Mouse (Mus musculus): ENCODE measurements around the gene Mtap.

The Mtap gene

GRCm38 (mm10) chr4:89136906-89137541 lies at the start of gene Mtap:
Gene Mtap (plus strand): TSS chr4:89137122.
- peak; percentile 64 to 72 for DNase-seq (ENCODE audit: low read depth in 2 of 2, low spot score in 2 of 2)

GRCm38 (mm10) chr4:89089110-89089509 lies 47.8 kb upstream of the Mtap start:
- no peak for DNase-seq (ENCODE audit: low read depth in 2 of 2, low spot score in 2 of 2)

DNA sequence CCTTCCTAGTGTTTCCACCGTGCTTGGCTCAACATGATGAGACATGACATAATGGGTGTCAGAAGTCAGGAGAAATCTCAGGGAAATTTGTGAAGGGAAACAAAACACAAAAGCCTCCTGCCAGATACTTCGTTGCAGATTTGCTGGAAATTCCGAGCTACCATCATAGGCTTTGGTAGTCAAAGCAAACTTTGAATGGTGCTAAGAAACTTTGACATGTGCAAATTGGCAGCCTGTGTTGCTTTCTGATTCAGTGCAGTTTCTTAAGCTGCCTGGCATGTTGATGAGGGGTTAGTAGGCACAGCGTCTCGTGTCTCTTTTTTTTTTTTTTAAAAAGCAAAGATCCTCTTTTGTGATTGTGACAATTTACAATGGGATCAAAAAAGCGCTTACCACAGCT lies 46.7 kb upstream of the Mtap start:
- DNase-seq (ENCODE audit: low read depth in 2 of 2, low spot score in 2 of 2) = no peak

GRCm38 (mm10) chr4:89092153-89092552 lies 44.8 kb upstream of the Mtap start:
- no peak for DNase-seq (ENCODE audit: low read depth in 2 of 2, low spot score in 2 of 2)

DNA sequence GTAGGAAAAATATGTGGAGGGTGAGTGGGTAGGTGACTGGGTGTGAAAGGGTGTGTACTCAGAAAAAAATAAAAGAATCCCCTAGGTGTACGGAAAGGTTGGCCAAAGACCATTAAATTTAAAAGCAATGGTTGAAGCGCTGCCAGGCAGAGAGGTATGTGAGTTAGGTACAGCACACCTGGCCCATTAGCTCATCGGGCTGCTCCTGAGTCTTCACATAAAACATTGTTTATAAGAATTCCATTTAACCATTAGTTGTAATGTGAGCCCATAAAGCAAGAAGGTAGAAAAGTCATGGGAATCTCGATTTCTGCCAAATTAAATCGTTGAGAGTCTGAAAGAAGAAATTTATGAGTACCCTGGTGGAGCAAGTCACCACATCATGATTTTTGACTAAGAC lies 42.1 kb upstream of the Mtap start:
- no peak for DNase-seq (ENCODE audit: low read depth in 2 of 2, low spot score in 2 of 2)

- DNase-seq (ENCODE audit: low read depth in 2 of 2, low spot score in 2 of 2) = no peak
These were observed 38.7 kb upstream of the Mtap start for GRCm38 (mm10) chr4:89098261-89098660.

DNA sequence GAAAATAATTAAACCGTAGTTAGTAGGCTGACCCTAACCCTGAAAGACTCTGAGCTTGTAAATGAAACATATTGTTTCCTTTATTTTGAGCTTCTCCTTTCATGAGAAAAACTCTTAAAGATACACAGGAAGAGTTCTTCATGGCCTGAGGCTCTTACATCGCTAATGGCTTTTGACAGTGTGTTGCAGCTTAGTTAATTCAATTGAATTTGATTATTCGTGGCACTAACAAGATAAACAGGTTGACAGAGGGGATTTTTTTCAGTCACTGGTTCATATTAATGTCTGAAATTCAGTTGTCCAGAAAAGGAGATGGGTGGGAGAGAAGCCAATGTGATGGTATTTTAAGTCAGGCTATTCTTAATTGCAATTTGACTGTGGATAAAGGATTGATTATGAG lies 35.6 kb upstream of the Mtap start:
- DNase-seq (ENCODE audit: low read depth in 2 of 2, low spot score in 2 of 2) = no peak

GRCm38 (mm10) chr4:89102283-89102682 lies 34.6 kb upstream of the Mtap start:
- no peak for DNase-seq (ENCODE audit: low read depth in 2 of 2, low spot score in 2 of 2)

- DNase-seq (ENCODE audit: low read depth in 2 of 2, low spot score in 2 of 2) = no peak
These were observed 31.4 kb upstream of the Mtap start for GRCm38 (mm10) chr4:89105486-89105885.

DNA sequence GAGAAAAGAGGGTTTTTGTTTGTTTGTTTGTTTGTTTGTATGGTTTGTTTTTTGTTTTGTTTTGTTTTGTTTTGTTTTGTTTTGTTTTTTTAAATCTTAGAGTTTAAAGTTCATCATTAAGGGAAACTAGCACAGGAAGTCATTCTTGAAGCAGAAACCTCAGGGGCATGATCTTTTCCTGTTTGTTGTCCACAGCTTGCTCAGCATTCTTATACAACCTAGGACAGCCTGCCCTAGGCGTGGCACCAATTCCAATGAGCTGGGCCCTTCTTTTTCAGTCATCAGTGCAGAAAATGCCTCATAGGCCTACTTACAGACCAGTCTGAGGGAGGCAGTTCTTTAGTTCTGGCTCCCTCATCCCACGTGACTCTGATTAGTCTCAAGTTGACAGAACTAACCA lies 30.4 kb upstream of the Mtap start:
- no peak for DNase-seq (ENCODE audit: low read depth in 2 of 2, low spot score in 2 of 2)

- DNase-seq (ENCODE audit: low read depth in 2 of 2, low spot score in 2 of 2) = no peak
These were observed 24.7 kb upstream of the Mtap start for GRCm38 (mm10) chr4:89112168-89112710.

- DNase-seq (ENCODE audit: low read depth in 2 of 2, low spot score in 2 of 2) = no peak
These were observed 24.1 kb upstream of the Mtap start for GRCm38 (mm10) chr4:89112782-89113181.

DNA sequence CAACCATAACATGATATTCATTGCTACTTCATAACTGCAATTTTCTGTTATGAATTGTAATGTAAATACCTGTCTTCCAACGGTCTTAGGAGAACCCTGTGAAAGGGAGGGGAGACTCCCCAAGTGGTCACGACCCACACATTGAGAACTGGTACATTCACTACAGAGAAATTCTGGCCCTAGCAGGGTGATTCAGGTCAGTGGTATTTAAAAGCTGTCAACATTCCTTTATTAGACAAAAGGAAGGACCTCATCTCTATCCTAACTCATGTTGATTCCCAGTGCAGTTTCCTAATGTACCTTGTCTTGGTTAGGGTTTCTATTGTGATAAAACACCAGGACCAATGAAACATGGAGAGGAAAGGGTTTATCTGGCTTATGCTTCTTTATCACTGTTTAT lies 20.9 kb upstream of the Mtap start:
- DNase-seq (ENCODE audit: low read depth in 2 of 2, low spot score in 2 of 2) = no peak

DNA sequence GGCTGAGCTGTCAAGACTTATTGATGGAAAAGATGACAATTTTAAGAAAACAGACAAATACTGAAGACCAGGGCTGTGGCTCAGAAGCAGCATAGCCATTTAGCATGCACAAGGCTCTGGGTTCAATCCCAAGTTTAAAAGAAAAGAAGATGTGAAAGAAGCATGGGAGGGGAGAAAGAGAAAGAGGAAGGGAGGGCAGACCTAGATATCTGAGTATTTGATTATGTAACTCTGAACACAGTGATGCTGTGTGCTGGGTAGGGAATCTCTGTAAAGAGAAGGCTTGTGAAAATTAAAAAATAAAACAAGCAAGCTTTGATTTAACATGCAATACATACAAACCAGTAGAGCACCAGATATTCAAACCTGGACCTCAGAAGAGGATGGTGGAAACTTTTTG lies 17.0 kb upstream of the Mtap start:
- no peak for DNase-seq (ENCODE audit: low read depth in 2 of 2, low spot score in 2 of 2)

- no peak for DNase-seq (ENCODE audit: low read depth in 2 of 2, low spot score in 2 of 2)
These were observed 16.6 kb upstream of the Mtap start for GRCm38 (mm10) chr4:89120353-89120752.

DNA sequence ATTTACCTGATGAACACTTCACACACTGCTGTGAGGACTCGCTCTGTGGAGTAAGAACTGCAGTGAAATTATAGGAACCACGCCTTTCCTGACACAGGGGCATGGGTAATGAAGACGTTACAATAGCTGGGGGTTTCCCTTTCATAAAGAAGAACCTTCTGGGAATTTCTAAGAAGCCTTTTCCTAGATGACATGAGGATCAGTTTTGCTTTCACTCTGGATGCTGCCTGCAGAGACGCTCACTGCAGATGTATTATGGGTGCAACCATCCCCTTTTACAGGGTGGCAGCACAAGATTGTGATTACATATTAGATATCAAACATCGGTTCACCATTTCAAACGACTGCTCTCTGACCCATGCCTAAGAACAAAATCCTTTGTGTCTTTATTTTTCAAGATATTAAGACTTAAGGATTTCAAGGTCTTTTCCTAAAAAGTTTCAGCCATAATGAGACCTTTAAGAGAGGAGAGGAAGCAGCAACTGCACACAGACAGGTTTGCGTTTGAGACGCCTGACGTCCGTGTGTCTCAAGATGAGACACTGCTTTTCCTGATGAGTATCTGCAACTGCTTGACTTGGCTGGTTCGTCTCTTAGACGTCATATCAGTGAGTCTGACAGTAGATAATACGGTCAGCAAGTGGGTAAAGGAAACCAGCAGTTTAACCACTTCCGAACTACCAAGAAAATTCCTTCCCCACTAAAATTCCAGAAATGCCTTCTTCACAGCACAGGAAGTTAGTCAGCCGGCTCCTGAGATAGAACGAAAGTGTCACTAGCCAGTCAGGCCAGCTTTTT lies 13.3 kb upstream of the Mtap start:
- DNase-seq (ENCODE audit: low read depth in 2 of 2, low spot score in 2 of 2) = no peak

- no peak for DNase-seq (ENCODE audit: low read depth in 2 of 2, low spot score in 2 of 2)
These were observed 9.2 kb upstream of the Mtap start for GRCm38 (mm10) chr4:89127674-89128073.

DNA sequence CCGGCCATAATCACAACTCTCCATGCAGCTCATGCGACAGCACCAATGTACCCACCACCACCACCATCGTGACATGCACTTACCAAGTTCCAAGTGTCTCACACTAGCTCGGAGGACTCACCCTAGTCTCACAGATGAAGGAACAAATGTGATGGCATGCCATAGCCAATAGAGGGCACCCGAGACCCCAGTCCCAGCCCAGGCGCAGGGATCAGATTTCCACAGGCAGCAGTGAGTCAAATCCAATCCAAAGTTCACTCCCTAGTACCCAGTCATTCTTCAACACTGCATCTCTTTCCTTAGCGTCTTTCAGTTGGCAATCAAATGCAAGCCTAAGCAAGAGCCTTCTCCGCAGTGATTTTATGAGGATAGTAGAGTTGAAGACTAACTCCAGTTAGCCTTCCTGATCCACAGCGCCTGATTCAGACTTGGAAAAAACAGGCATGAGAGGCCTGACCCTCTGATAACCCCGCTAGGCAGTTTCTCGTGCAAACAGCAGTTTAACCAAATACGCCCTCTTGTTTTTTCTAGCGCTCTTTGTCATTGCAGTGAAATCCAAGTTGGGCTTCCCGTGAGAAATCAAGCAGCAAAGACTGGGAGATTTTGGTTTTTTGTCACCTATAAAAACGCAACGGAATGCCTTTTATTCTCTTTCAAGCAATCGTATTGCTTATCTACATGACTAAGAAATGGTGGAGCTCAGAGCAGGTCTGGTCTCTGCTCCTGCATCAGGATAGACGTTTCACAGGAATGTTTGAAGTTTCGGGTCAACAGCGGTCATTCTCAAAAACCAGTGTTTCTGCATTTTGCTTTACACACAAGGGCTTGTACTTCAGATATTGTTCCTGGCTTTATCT lies 8.6 kb upstream of the Mtap start:
- DNase-seq (ENCODE audit: low read depth in 2 of 2, low spot score in 2 of 2) = peak in 1 of 2 experiments; percentile 27

- no peak for DNase-seq (ENCODE audit: low read depth in 2 of 2, low spot score in 2 of 2)
These were observed 8.0 kb upstream of the Mtap start for GRCm38 (mm10) chr4:89128937-89129277.

GRCm38 (mm10) chr4:89129311-89129913 lies 7.5 kb upstream of the Mtap start:
- DNase-seq (ENCODE audit: low read depth in 2 of 2, low spot score in 2 of 2) = peak; percentile 57 to 73

GRCm38 (mm10) chr4:89131795-89132194 lies 5.1 kb upstream of the Mtap start:
- DNase-seq (ENCODE audit: low read depth in 2 of 2, low spot score in 2 of 2) = no peak
